Mouse (Mus musculus): ENCODE measurements at regions not wholly inside any gene's neighbourhood (a gene's known extent, or its start where the extent isn't known, plus 50 kb on each side); places are given as distances from the start of the nearest gene placed in this dataset.
A peak's percentile ranks its signal among the peaks of the same experiment; 100 is the strongest.

DNA sequence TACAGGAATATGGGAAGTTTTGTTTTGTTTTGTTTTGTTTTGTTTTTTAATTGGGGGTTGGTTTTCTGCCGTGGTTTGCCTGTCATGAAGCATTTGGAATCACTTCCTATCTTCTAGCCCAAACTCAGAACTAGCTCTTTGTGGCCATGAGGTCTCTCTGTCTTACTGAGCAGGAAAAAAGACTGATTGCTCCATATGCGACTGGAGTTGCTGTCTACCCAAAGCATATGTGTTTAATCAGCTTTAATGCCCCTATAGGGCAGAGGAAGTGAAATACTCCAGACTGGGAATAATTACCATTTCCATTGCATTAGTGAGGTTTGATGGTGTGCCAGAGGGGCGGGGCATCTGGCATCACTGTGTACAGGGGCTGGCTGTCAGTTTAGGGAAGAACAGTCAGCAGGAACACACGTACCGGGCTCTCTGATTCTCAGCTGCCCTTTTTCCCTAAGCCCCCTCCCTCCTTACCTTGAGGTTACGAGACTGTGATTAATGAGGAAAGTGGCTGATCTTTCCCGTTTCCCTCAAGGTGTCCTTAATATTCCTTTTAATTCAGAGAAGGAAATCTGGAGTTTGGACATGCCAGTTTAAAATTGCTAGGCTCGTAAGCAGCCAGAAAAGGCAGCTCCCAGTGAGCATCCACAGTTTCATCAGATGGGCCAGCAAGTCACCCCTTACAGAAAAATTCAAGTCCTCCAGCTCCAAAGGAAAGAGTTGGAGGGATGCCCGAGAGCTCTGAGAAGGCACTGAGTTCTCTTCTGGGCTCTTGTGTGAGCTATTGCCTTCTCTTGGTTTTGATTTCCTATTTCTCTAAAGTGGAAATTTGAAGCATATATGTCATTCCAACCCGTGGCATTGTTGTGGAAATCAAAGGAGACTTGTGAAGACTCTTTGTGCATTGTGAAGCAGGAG is 2482.1 kb upstream of the 5930422O12Rik start:
- DNase-seq (ENCODE audit: low spot score in 2 of 2), result no peak

GRCm38 (mm10) chr8:30952818-30953217 is 2475.7 kb upstream of the 5930422O12Rik start:
- no peak for DNase-seq (ENCODE audit: low spot score in 2 of 2)

DNA sequence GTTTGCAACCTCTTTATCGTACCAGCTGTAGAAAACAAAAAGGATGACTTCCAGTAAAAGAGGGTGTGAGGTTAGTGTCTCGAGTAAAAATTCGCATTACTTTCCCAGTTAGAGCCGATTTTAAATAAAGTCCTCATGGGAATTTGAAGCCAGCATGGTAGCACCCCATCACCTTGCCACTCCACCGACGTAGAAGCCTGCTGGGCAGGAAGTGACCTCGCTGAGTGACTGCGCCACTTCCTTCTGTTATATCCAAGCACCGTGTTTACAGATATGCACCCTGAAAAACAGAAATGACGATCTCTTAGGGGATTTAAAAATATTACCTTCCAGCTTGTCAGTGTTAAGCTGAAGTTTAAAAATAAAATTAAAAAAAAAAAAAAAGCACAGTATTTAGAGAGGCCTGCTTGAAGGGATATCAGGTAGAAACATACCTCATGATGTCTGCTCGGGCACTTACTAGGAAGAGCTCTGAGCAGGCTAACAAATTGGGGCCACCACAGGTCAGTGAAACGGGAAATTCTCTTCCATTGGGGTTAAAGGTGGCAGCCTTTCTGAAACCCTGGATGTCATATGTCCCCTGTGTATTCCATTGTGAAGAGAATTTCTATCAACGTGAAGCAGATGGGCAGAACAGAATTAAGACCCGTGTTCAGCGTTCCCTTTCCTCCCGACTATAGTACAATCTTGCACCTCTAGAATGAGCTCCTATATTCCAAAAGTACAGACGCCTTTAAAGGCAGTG is 2468.9 kb upstream of the 5930422O12Rik start:
- no peak for DNase-seq (ENCODE audit: low spot score in 2 of 2)

- DNase-seq (ENCODE audit: low spot score in 2 of 2), result no peak
Measured at GRCm38 (mm10) chr8:30960486-30960885, 2468.0 kb upstream of the 5930422O12Rik start.

GRCm38 (mm10) chr8:30962207-30962606 is 2466.3 kb upstream of the 5930422O12Rik start:
- no peak for DNase-seq (ENCODE audit: low spot score in 2 of 2)

DNA sequence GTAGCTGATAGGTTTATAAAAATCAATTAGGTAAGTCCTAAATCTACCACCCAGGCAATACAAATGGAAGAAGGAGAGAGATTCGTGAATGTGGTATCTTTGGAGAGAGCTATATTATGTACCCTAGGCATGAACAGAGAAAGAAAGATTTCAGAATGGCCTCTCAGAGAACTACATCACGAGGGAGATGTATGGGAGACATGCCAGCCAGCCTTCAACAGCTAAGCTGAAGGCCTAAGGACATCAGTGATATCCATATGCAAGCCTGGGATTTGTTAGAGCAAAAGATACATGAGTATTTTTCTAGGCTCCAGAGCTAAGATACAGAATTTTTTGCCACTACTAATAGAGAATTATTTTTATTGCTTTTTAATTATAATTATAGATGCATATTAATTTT is 2445.7 kb upstream of the 5930422O12Rik start:
- no peak for DNase-seq (ENCODE audit: low spot score in 2 of 2)

GRCm38 (mm10) chr8:30988051-30988450 is 2440.5 kb upstream of the 5930422O12Rik start:
- DNase-seq (ENCODE audit: low spot score in 2 of 2), result no peak

DNA sequence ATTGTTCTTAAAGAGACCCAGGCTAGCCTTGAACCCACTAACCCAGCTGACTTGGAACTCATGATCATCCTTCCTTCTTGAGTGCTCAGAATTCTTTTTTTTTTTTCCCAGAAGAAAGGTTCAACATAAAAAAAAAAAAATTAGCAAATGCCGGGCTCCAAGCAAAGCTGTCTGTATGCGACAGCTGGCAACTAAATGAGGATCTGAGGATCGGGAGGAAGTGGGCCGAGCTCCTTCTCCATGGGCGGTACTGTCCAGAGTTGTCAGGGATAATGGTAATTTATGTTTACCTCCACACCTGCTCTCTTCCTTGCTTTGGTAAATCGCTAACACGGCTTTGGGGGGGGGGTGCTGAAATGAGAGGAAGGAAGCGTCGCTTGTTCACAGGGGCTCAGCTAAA is 2429.9 kb upstream of the 5930422O12Rik start:
- no peak for DNase-seq (ENCODE audit: low spot score in 2 of 2)

DNA sequence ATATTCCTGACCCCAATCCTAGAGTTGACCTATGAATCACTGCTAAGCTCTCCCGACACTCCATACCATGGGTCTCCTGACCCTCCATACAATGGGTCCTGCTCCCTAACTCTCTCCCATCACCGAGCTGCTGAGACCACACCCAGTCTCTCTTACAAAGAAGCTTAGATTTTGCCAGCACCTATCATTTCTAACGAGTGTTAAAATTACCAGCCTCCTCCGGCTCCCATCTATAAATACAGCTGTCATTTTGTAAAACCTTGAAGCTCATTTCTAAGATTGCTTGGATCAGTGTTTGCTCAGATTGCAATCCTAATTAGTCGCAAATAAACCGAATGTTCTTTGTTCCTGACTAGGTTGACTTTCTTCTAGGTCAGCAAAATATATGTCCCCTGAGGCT is 2428.4 kb upstream of the 5930422O12Rik start:
- no peak for DNase-seq (ENCODE audit: low spot score in 2 of 2)

- DNase-seq (ENCODE audit: low spot score in 2 of 2), result no peak
Measured at GRCm38 (mm10) chr8:31001980-31002730, 2426.4 kb upstream of the 5930422O12Rik start.

- peak; percentile 60 to 64 for DNase-seq (ENCODE audit: low spot score in 2 of 2)
Measured at GRCm38 (mm10) chr8:31008309-31008708, 2420.2 kb upstream of the 5930422O12Rik start.

DNA sequence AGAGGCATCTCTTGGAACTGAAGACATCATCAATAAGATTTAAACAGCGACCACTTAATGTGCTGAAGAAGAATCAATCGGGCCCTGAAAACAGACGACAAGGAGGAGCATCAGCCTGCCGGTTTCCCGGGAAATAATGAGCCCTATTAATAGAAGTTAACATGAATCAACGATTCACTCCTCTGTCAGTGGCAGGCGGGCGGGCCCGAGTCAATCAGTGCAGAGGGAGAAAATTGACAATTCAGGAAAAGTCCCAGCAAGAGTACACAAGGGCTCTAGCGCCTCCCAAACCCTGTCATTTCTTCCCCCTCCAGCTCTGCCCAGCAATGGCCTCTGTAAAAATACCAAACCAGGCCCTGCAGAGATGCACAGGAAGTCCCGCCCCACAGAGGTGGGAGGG is 2416.4 kb upstream of the 5930422O12Rik start:
- no peak for DNase-seq (ENCODE audit: low spot score in 2 of 2)

DNA sequence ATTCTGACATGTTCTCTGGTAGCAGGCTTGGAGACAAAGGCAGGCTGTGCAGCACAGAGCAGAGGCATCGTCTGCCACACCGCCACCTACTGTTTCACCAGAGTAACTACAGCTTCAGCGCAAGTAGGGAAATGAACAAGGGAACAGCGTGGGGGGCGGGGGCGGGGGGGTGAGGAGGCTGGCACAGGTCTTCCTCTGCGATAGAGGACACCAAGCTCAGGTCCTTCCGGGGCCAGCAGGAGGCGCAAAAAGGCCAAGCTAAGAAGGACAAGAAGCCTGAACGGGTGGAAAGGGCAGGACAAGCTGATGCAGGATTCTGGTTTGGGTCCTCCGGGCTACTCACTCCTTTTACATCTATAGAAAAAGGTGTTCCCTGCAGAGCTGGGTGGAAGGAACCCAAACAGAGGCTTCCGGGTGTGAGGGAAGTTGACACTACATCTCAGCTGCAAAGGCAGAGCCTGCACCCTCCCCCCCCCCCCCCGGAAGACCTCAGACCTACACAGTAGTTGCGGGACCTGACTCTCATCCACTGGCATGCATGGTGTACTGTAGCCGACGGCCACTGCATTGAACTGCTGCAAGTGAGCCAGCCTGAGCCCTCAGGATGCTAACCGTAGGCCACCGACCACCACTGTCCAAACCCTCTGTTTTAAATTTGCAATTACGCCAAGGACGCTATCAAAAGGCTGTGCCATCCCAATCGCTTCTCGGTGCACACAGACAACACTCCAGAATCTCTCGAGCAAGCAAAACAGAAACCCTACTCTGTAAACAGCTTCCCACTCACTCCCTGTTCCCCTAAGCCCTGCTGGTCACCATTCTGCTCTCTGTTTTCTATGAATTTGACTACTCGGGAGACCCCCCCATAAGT is 2396.6 kb upstream of the 5930422O12Rik start:
- DNase-seq (ENCODE audit: low spot score in 2 of 2), result peak; percentile 78 to 81

DNA sequence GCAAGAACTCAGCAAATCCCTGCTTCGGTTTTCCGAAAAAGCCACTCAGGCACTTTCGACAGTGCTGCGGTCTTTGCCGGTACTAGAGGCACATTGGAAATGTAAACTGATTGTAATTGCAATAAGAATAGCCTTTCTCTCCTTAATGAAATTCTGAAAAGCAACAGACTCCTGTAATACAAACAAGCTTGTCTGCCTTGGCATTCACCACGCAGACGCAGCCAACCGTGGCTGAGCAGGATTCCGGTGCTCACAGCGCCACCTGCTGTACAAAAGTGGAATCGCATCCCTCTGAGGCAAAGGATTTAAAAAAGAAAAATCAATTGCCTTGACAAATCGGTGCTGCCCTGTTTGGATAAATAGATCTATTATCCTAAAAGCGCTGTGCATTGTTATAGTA is 2395.2 kb upstream of the 5930422O12Rik start:
- peak; percentile 93 to 95 for DNase-seq (ENCODE audit: low spot score in 2 of 2)

GRCm38 (mm10) chr8:31036892-31037291 is 2391.6 kb upstream of the 5930422O12Rik start:
- no peak for DNase-seq (ENCODE audit: low spot score in 2 of 2)

Data from left cerebral cortex, adult 18-20 months (tissue).